Mouse (Mus musculus) layer of hippocampus, adult 2 months (tissue): Measurements from ENCODE around the gene Ephb1. TPM values are rescaled to one million over a fixed set of nuclear protein-coding genes. Genes with fewer than 3 reads are reported as not detected.
A peak's percentile ranks its signal among the peaks of the same experiment; 100 is the strongest.

Source experiments
- DNase-seq, 2 experiments: peaks; one replicate each; pipeline ENCODE4 v3.0.0; 2022; ENCODE audit warnings: low spot score in 2 of 2
- H3K27ac ChIP-seq: fragments of 200-600 bp; 2 replicates; pipeline ENCODE4 v1.8.1; 2022
- H3K4me3 ChIP-seq: fragments of 200-600 bp; 2 replicates; pipeline ENCODE4 v1.8.1; 2022; ENCODE audit warnings: mild to moderate bottlenecking
- CTCF ChIP-seq: fragments of 200-600 bp; conservative IDR thresholded peaks from 2 replicates; pipeline ENCODE4 v1.8.1; 2022; ENCODE audit warnings: antibody characterized with exemption, mild to moderate bottlenecking, moderate library complexity
- total RNA-seq, 2 experiments: library from RNA; stranded (reverse); gene quantifications; 2 replicates each; pipeline ENCODE4 v1.2.3; 2021

The Ephb1 gene
- total RNA-seq, 2 experiments from 2014 or later = 23.5 to 26.3 TPM

DNA sequence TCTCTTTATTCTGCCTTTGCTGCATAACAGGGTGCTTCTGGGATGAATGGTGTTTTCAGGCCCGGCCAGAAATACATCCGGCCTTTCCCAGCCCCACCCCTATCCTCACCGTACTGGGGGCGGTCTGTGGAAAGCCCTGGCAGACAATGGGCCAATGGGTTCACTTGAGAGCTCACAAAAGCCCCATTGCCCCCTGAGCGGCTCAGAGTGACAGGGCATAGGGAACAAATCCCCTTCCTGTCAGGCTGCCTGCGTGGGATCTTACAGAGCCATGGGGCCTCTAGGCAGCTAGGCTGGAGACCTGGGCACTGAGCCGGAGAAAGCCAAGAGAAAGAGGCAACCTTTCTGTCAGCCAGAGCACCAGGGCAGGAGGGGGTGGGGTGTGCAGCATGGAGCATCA, 111.2 kb downstream of the Ephb1 start:
- no peak overlapping the region for H3K4me3 ChIP-seq
- no peak overlapping the region; the same call in 1 of the 2 replicates for H3K27ac ChIP-seq
- DNase-seq = no peak
- TF ChIP-seq CTCF = no peak

GRCm38 (mm10) chr9:102241546-102241945, 112.9 kb downstream of the Ephb1 start:
- no peak overlapping the region for H3K4me3 ChIP-seq
- no peak overlapping the region for H3K27ac ChIP-seq
- TF ChIP-seq CTCF = no peak
- DNase-seq = no peak

DNA sequence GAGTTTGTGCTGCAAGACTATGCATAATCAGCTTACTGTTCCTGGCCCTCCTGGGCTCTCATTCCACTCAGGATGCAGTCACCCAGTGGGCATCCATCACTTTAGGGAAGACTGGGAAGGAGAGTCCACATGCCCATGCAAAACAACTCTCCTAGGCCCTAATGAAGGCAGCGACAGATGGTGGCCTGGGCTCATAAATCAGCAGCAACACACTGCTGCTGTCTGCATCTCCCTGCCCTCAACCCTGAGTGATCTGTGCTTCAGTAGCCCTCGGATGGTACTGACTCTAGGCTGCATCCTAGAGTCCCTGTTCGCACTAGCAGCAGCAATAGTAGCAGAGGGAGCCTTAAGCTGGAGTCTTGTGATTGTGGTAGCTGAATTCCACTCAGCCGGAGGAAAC, 114.3 kb downstream of the Ephb1 start:
- DNase-seq = no peak
- no peak overlapping the region for H3K27ac ChIP-seq
- no peak for TF ChIP-seq CTCF
- no peak overlapping the region for H3K4me3 ChIP-seq

DNA sequence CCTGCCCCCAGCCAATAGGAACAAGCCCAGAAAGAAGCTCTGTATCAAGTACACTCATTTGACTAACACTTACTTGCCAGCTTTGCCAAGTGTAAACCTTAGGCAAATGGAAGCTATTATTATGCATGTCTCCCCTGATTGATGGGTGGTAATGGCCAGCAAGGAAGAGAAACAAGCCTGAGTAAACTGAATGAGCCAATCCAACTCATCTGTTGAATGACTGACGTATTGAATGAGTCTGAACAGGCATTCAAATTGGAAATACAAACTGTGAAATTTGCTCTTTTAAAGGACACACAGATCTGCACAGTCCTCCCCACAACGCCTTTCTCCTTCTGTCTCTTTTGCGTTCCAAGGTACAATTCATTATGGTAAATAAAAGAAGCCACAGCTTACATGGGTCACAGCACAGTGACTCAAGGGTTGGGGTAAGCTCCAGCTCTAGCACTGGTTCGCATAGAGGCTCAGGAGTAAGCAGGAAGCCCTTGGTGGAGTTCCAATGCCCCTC, 119.0 kb downstream of the Ephb1 start:
- Histone ChIP-seq H3K4me3 (no peak overlapping the region), H3K27ac (no peak overlapping the region)
- TF ChIP-seq CTCF = no peak
- DNase-seq = peak in 1 of 2 experiments; percentile 42

GRCm38 (mm10) chr9:102231248-102231647, 123.2 kb downstream of the Ephb1 start:
- DNase-seq = no peak
- Histone ChIP-seq H3K27ac (no peak overlapping the region), H3K4me3 (peak overlapping the region; percentile 22; the same call in 1 of the 2 replicates)
- no peak for TF ChIP-seq CTCF

DNA sequence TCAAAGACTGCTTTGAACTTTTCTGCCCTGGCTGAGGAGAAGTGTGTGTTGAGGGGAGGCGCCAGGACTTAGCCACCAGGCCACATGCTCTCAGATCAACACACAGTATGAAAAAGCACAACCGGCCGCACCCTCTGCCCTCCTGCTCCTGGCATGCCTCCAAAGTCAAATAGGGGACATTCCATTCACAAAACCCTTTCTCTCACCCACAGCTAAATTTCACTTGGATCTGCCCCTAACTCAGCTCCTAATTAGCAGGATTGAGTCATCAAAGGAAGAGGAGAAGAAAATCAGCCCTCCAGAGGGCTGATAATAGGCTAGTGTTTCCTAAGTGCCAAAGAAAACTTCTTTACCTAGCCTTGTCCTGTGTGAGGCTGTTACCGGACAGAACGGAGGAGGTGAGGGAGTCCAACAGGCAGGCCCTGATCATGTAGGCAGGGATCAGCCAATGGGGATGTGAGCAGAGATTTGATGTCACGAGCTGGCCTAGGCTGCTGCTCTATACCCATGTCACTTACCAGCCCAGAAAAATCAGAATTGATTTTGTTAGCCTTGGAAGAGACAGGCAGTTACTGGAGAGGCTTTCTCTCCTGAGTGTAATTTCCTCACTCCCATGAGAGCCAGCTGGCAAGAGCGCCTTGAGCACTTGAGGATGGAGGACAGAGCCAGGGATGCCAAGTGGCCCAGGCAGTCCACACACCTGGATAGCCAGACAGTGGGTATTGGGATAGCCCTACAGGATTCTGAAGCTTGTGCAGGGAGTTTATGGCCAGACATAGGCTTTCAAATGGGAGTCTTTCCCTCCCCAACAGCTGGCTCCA, 137.5 kb downstream of the Ephb1 start:
- no peak for TF ChIP-seq CTCF

GRCm38 (mm10) chr9:102212036-102212383, 142.5 kb downstream of the Ephb1 start:
- DNase-seq = no peak
- H3K4me3 ChIP-seq = no peak overlapping the region
- TF ChIP-seq CTCF = no peak
- H3K27ac ChIP-seq = peak overlapping the region; percentile 64

More for the DNA sequence above, 137.5 kb downstream of the Ephb1 start:
- Histone ChIP-seq H3K4me3 (no peak overlapping the region), H3K27ac (peak overlapping the region; percentile 59)
- DNase-seq = no peak

- Histone ChIP-seq H3K4me3 (no peak overlapping the region), H3K27ac (peak overlapping the region; percentile 66)
- TF ChIP-seq CTCF = no peak; the same call in 1 of the 2 replicates
- peak in 1 of 2 experiments; percentile 39 for DNase-seq
Observed at GRCm38 (mm10) chr9:102211296-102212035, 143.0 kb downstream of the Ephb1 start.

- no peak for TF ChIP-seq CTCF
- no peak for DNase-seq
- Histone ChIP-seq H3K4me3 (no peak overlapping the region), H3K27ac (no peak overlapping the region)
Observed at GRCm38 (mm10) chr9:102205518-102205917, 149.0 kb downstream of the Ephb1 start.

DNA sequence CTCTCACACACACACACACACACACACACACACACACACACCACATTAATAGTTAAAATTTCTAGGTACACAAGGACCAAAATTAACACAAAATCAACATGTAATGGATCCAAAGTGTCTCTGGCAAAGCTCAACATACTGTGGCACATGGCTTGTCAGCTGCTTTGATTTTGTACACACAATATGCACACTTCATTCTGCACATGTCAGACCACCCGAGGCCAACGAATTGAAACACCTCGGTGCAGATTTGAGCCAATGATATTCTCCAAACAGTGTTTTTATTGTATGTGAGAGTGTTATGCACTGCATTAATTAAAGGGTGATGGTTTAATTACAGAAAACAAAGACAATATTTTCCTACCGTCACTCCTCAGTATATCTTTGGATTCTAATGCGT, 152.6 kb downstream of the Ephb1 start:
- no peak for TF ChIP-seq CTCF

GRCm38 (mm10) chr9:102196856-102197255, 157.6 kb downstream of the Ephb1 start:
- DNase-seq = no peak
- TF ChIP-seq CTCF = no peak
- Histone ChIP-seq H3K4me3 (no peak overlapping the region), H3K27ac (no peak overlapping the region)

More for the DNA sequence above, 152.6 kb downstream of the Ephb1 start:
- H3K27ac ChIP-seq = no peak overlapping the region
- H3K4me3 ChIP-seq = no peak overlapping the region
- DNase-seq = no peak

DNA sequence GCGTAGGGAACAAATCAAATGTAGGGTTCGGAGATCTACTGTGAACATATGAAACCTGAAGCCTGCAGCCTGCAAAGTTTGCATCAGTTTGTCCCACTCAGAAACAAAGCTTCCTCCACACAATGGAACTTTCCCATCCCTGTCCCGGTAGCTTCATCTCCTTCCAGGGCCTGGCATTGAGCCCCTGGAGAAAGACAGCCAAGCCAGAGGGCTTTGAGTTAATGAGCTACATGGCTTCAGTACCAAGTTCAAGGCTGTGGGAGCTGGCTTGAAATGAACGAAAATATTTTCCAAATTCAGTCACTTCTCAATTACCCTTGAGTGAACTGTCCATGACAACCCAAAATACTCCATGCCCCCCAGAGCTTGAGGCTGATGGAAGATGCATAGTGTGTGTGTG, 160.4 kb downstream of the Ephb1 start:
- no peak overlapping the region for H3K4me3 ChIP-seq
- peak overlapping the region; percentile 73 for H3K27ac ChIP-seq
- no peak for TF ChIP-seq CTCF
- DNase-seq = peak in 1 of 2 experiments; percentile 21
